Mouse (Mus musculus) mesoderm, embryonic 11.5 days (tissue): Measurements from ENCODE around the gene Ccdc159.

Experiments used
- DNase-seq: peaks from one replicate; pipeline ENCODE4 v3.0.0-alpha.2; 2012; ENCODE audit warnings: low read depth, low spot score

Ccdc159 gene

GRCm38 (mm10) chr9:21934021-21934420, 6.8 kb downstream of the Ccdc159 start:
- DNase-seq: no peak

DNA sequence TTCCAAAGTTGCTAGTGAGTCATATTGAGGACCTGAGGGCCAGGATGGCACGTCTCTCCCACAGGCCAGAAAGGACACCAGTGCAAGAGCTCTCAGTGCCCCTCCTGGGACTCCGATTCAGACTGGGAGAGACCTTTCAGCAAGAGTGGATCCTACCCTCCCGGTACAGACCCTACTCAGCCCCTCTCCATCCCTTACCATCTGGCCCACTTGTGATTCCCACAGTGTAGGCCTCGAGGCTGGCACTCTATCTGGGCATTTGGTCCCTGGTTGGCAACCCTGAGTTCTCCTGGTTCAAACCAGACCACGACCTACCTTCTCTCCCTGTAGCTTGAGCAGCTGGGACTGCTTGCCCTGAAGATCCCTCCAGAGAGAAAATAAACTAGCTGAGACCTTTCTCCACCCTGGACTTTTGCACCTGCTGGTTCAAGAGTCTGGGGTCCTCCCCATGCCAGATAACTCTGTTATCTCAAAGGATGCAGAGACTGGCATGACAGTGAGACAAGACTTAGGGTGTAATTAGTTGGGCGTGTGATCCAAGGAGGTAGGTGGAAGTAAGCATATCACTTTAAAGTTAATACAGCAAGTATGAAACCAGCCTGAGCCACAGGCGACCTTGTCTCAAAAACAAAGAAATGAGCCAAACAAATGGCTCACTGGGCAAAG, 8.3 kb downstream of the Ccdc159 start:
- DNase-seq: no peak

- peak; percentile 95 for DNase-seq
Observed at GRCm38 (mm10) chr9:21936692-21937570, 9.7 kb downstream of the Ccdc159 start, which contains the start of gene Plppr2. Gene Plppr2 (plus strand): TSS chr9:21937033.

GRCm38 (mm10) chr9:21937711-21938175, 10.5 kb downstream of the Ccdc159 start:
- no peak for DNase-seq

DNA sequence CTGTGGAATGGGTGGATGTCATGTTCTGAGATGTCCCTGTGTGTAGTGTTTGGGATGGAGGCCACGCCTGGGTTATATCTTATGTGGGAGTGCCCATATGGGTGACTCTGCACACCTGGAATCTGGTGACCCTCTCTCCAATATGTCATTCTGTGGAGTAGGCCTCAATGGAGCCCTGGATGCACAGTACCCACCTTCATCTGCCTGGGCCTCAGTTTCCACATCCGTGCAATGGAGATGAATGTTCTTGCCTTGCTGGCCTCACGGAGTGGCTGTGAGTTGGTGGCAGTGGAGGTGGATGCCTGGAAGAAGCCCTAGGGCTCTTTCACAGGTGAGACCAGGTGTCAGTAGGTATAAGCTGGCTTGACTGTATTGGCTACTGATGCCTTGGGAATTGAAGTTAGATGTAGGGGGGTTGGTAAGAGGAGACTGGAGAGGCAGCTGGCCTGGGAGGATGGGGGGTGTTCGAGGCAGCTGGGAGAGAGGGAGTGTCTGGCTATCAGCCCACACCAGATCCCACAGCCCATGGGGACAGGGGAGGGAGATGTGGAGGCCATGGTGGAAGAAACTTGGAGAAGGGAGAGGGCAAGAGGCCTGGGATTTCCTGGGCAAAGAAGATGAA, 11.1 kb downstream of the Ccdc159 start:
- DNase-seq: no peak

DNA sequence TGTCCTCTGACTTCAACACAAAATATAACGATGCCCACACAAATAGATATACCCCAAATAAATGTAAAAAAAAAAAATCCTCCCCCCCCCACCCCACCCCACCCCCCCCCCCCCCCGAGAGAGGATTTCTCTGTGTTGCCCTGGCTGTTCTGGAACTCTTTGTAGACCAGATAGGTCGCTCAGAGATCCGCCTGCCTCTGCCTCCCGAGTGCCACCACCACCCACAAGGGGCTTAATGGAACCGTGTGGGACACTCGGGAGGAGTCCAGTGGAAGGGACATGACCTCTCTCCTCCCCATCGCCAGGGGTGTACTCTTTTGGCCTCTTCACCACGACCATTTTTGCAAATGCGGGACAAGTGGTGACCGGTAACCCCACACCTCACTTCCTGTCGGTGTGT, 15.8 kb downstream of the Ccdc159 start:
- DNase-seq: no peak

DNA sequence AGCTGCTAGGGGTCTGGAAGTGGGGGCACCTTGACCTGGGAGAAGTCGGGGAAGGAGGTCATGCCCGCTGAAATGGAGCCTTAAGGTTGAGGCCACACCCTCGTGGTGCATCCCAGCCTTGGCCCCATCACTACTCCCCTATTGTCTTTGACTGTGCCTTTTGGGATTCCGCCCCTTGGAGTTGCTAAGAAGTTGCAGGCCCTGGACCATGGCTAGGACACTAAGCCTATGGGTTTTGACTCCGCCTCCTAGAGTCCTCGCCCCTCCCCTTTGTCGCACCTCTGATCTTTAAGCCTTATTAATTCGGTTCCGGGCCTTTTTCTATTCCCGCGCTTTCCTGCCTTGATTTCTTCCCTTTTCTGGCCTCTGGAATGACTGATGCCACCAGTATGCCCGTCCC, 16.4 kb downstream of the Ccdc159 start:
- DNase-seq: no peak

- no peak for DNase-seq
Observed at GRCm38 (mm10) chr9:21944267-21944666, 17.0 kb downstream of the Ccdc159 start.

GRCm38 (mm10) chr9:21947540-21948130, 20.4 kb downstream of the Ccdc159 start:
- DNase-seq: no peak

DNA sequence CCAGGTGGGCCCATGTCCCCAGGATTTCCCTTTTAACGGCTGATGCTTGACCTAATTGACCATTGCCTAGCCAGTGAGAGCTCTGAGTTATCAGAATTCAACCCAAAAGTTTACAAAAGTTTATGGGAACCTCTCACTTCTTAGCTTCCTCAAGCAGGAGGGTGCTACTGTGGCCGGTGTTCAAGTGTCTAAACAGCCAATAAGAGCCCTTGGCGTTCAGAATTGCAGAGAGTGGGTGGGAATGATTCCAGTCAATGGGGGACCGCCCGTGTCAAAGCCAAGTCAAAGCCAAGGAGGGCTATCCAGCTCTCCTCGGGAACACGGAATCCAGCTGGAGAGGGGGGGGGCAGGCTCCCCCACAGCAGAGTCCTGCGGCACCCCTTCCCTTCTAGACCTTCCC, 20.9 kb downstream of the Ccdc159 start:
- DNase-seq: no peak

GRCm38 (mm10) chr9:21948790-21949189, 21.5 kb downstream of the Ccdc159 start:
- no peak for DNase-seq

GRCm38 (mm10) chr9:21950322-21950721, 23.1 kb downstream of the Ccdc159 start:
- DNase-seq: peak; percentile 77

- DNase-seq: no peak
Observed at GRCm38 (mm10) chr9:21951977-21952376, 24.7 kb downstream of the Ccdc159 start.

DNA sequence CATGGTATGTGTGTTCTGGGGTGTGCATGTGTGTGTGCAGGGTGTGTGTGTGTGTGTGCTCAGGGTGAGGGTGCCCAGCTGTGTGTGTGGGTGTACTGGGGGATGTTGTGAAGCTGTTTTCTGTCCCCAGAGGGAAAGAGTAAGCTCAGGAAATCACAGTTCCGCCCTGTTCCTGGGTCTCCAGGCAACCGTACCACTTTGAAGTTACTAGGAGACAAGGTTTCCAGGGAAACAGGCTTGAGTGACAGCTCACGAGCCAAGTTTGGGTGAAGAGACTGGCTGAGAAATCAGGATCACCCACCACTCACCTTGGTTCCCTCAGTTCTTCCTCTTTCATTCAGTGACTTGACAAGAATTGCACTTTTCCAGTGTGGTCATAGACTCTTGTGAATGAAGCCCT, 26.3 kb downstream of the Ccdc159 start:
- no peak for DNase-seq

- DNase-seq: no peak
Observed at GRCm38 (mm10) chr9:21954635-21955034, 27.4 kb downstream of the Ccdc159 start.

- DNase-seq: no peak
Observed at GRCm38 (mm10) chr9:21955225-21955569, 27.9 kb downstream of the Ccdc159 start.

- peak; percentile 97 for DNase-seq
Observed at GRCm38 (mm10) chr9:21955570-21956281, 28.5 kb downstream of the Ccdc159 start, which contains the start of gene Swsap1. Gene Swsap1 (plus strand): TSS chr9:21955755.

DNA sequence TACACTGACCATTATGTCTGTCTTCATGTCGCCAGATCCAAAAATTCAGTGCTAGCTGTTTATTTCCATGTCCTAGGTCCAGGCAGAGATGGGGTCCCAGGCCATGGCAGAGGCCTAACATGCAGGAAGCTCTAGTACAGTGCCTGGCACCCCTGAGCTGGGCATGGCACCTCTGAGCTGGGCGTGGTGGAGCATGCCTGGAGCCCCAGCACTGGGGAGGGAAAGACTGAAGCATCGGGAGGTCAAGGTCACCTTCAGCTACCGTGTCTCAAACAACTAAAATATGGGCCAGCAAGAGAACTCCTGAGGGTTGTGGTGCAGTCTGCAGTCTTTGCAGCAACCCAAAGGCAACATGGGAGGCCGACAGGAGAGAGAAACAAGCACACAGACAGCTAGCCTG, 31.1 kb downstream of the Ccdc159 start:
- DNase-seq: no peak

DNA sequence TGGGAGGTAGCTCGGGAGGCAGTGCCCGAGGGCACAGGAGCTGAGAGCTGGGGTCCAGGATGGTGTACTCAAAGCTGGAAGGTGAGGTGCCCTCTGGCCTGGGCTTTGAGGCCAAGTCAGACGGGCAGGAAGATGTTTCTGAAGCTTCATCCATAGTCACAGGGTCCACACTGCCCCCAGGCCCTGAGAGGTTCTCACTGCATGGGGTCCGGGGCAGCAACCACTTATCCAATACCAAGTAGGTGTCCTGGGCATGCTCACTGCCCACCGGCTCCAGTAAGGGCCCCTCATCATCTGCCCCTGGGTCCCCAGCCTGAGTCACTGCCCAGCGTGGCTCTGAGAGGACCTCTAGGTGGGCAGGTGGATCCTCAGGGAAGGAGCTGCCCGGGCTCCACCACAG, 32.0 kb downstream of the Ccdc159 start:
- DNase-seq: no peak

GRCm38 (mm10) chr9:21960135-21960534, 32.9 kb downstream of the Ccdc159 start:
- DNase-seq: no peak

DNA sequence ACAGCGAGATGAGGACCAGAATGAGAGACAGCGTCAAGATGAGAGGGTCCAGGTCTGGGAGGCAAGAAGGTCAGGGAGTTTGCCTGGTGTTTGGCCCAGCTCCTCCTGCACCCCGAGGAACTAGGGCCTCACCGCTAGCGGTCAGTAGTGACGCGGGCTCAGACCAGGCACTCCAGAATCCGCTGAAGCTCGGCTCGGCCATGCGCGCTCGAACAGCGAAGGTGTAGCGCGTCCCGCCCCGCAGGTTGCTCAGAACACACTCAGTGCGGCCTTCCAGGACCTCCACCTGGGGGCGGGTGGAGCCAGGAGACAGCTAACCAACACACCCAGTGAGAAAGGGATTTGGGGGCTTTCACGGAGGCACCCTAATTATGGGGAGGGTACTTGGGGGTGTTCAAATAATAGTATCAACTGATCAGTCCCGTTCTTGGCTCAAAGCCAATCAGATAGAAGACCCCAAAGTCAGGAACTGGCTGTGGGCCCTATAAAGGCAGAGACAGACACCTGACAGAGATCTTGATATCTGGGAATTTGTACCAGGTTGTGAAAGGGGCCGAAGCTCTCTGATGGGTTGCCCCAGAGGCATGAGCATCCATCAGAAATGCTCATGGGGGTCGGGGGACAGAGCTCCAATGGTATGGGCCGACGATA, 33.4 kb downstream of the Ccdc159 start:
- no peak for DNase-seq
